Mouse (Mus musculus) layer of hippocampus, adult 8-10 months (tissue): Measurements from ENCODE around the gene Dpysl5. TPM values are rescaled to one million over a fixed set of nuclear protein-coding genes. Genes with fewer than 3 reads are reported as not detected.

Experiments
- DNase-seq, 2 experiments: peaks; one replicate each; pipeline ENCODE4 v3.0.0; 2022; ENCODE audit warnings: low spot score in 2 of 2
- total RNA-seq, 4 experiments: library from RNA; stranded (reverse); gene quantifications; 2 replicates each; pipeline ENCODE4 v1.2.4; 2022

Gene Dpysl5
- total RNA-seq, 4 experiments from 2014 or later = 23.6 to 33.6 (median 30.8) TPM

DNA sequence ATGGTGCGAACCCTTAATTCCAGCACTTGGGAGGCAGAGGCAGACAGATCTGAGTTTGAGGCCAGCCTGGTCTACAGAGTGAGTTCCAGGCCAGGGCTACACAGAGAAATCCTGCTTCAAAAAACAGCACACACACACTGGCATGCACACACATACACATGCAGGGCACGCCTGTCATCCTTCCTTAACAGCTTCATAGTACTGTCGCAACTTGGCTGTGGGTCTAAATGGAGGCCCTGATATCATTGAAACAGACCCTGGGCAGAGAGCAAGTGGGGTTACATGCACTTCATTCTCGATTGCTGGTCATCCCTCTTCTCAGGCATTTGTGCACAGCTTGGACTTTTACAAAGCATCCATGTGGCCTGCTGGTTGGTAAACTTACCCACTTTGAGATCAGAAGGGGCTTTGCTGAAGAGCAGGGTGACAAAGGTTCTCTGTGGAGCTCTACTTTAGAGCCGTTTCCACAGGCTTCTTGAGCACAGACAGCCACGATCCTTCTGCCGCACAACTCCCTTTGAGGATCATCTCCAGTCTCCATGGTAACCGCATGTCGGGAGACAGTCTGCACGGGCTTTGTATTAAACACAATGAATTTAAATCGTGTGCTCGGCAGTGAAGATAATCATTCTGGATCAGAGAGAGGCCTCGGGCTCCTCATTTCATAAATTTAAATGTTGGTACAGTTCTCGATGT lies 51.6 kb downstream of the Dpysl5 start:
- DNase-seq = peak; percentile 54 to 60

DNA sequence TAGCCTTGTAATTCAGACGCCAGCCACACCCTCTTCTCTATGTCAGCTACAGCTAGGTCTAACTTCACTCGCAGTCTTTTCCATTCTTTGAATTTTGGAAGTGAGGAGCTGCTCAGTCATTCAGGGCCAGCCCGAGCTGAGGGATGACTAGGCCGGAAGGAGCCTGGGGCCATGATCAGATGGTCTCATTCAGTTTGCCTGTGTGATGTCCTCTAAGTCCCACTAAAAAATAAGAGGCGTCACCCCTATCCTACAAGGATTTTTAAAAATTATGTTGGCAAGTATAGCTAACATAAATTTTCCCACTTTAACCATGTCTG lies 52.1 kb downstream of the Dpysl5 start:
- DNase-seq = no peak

DNA sequence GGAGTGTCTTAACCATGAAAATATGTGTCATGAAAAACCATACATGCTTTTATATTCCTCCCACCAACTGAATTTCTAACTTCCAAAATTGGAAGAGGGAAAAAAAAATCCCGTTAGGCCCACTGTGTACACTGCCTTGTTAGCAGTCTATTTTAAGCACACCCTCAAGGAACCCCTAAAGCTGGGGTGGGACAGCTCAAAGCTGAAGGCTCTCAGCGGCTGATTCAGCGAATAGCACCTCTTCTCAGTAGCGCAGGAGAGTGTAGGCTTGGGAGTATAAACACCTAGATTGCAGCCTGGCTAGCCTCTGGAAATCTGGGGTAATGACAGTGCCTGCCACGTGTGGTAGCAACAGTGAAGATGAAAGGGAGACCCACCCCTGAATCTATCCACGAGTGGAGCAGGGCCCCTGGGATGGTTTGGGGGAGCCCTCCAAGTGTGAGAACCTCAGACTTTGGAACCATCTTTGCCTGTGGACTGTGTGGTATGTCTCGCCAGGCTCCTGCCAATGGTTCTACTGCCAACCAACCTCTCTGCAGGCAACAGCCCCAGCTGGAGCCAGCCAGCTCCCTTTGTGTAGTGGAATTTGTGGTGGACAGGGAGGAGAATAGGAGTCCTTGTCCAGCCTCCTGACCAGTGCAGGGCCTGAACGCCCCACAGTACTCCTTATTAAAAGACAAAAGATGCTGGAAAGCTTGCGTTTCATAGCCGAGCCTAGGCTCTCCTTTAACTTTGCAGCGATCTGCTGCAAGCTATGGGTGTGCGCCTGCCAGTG lies 54.4 kb downstream of the Dpysl5 start:
- no peak for DNase-seq

DNA sequence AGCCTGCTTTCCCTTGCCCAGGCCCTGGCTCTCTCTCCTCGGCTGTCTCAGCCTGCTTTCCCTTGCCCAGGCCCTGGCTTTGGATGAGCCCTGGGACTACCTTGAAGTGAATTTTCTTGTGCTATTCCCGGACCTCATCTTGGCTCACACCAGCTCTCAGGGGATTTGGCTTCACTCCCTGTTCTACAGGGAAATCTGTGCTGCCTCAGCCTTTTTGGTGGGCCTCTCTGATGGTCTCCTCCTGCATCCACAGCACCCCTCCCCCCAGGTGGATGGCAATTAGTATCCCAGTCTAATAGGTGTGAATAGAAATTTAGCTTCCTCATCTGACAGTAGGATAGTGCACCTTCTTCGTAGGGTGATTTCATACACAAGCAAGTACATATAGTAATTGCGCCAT lies 56.7 kb downstream of the Dpysl5 start:
- DNase-seq = no peak

DNA sequence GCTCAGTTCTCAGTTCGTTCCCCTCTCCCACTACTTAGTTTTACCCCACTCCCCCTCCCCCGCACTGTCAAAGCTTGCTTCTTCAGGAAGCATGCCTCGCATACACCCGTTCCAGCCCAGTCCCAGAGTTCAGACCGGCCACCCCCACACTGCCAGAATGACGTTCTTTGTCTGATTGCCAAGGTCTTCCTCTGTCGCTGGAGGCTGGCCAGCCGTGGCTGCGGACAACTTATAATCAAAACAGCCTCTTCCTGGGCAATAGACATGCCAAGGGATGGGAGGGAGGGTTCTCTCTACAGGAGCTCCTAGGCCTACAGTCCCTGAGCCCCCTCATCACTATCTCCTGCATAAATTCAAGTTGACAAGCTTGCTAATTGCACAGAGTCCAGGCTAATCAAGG lies 57.2 kb downstream of the Dpysl5 start:
- no peak for DNase-seq

DNA sequence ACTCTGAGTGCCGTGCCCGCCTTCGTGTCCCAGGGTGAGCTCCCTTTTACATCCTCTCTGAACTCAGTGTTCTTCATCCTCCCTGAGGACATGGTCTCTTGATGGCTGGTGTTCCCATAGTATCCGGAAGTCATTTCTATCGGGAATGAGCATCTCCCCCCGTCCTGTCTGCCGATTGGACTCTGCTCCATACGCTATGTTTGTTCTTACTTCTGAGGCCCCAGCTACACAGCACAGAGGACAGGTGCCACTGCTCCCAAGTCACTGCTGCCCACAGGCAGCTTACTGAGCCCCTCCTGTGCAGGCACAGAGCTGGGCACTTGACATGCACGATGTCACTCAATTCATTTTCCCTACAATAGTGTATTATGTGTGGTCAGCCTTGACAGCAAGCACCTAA lies 57.7 kb downstream of the Dpysl5 start:
- no peak for DNase-seq

DNA sequence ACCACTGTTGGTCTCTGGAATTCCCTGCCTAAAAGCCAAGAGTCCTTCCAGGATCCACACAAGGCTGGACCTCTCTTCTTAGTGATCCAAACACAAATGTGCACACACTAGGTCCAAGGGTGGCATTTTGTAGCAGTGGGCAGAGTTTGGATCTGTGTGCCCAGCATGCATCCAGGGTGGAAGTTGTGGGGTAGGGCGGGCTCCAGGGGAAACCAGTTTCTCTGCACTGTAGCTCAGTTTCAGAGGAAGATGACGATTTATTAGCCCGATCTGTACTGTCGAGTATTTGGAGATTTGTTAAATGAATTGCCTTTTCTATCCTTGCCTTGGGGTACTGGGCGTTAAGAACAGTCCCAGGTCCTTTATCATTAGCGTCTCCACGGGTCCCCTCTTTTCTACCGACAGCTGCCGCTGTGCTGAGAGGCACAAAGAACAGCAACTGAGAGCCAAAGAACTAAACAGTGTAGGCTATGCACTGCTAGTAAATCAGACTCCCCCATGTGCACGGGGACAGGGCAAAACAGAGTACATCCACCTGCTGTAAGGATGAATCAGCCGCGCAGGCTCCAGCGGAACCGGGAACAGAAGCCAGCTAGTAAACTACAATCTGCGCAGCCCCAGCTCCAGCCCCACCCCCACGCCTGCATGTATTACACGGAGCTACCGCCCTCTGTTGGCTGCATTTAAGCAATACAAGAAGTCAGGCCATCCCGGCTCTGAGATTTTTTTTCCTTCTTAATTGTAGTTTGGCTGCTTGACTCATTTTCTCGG lies 63.4 kb downstream of the Dpysl5 start:
- DNase-seq = peak; percentile 90 to 95

DNA sequence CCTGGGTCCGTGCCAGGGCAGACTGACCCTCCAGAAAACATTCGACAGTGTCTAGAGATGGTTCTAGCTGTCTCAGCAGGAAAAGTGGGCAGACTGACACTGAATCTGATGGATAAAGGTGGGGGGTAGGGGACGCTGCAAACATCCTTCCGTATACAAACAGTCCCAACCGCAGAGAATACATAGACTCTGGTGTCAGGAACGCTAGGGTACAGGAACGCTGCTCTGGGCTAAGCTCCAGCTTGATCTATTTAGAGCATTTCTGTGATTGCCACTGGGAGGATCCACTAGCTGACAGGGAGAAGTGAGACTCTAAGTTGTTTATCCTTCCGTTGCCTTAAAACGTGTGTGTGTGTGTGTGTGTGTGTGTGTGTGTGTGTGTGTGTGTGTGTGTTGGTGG lies 69.3 kb downstream of the Dpysl5 start:
- no peak for DNase-seq

DNA sequence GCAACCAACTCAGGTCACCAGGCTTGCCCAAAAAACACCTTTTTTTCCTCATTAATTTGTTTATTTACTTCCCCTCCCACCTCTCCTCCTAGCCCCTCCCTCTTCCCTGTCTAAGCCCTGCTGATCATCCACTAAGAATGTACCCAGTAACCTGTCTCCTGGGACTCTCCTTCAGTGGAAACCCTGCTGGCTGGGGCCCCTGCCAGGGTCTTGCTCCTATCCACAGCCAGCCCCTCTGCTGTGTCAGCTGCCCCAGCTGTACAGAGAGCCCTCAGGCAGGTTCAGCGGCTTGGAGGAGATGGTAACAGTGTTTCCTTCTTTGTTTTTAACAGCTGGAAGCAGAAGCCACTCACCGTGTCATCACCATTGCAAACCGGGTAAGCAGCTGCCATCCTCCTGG lies 69.8 kb downstream of the Dpysl5 start:
- no peak for DNase-seq

DNA sequence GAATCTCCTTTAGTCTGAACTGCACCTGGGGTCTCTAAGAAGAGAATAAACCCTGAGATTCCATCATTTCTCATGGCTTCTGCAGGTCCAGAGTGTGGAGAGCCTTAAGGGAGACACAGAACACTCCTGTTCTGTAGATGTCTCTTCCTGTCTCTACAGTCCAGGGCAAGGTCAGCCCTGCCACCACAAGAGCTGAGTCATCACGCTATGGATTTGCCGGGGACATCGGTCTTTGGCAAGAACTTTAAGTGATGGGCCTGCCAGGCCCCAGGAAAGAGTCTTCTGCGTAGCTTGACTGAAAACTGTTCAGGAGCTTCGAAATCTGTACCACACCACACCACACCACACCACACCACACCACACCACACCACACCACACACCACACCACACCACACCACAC lies 76.0 kb downstream of the Dpysl5 start:
- no peak for DNase-seq

DNA sequence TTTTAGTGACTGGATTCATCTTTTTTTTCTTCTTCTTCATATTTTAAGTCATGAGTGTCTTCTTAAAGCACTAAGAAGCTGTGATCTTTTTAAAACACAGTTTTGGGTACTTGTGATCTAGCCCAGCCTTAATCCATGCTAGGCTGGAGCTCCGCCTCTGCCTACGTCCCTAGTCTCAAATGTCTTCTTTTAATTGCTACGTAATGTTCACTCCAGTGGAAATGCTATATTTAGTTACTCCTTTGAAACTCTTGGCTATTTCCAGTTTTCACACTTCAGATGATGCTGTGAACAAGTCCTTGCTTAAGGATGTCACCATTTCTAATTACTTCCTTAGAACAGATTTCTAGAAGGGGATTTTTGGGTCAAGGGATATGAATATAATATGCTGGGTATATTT lies 78.7 kb downstream of the Dpysl5 start:
- DNase-seq = no peak

DNA sequence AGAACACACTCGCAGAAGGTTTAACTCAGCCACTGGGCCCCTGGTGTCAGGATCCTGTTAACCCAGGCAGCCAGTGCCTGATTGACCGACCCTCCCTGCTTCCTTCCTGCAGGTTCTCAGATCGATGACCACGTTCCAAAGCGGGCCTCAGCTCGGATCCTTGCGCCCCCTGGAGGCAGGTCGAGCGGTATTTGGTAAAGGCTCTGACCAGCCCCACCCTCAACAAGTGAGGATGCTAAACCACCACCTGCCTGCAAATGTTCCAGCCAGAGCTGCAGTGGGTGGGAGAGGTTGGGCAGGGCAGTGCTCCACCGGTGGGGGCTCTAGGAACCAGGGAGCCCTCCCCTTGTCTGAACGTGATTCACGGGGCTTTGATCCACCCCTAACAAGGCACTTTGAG lies 84.8 kb downstream of the Dpysl5 start:
- DNase-seq = peak in 1 of 2 experiments; percentile 75

DNA sequence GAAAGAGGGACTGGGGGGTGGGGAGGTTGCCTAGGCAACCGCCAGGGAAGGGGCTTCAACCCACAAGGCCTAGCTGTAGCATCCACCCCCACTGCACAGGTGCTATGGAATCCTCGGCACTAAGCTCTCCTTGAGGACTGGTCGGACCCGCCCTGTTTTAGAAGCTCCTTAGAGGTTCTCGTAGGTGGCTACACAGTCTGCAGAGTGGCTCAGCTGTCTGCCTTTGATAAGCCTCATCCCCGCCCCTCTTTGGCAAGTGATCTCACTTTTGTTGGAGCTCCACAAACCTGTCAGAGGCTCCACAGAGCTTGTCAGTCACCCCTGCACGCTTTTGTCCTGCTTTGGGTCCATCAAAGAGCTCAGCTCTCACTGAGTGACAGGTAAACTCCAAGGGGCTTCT lies 86.1 kb downstream of the Dpysl5 start:
- DNase-seq = no peak

DNA sequence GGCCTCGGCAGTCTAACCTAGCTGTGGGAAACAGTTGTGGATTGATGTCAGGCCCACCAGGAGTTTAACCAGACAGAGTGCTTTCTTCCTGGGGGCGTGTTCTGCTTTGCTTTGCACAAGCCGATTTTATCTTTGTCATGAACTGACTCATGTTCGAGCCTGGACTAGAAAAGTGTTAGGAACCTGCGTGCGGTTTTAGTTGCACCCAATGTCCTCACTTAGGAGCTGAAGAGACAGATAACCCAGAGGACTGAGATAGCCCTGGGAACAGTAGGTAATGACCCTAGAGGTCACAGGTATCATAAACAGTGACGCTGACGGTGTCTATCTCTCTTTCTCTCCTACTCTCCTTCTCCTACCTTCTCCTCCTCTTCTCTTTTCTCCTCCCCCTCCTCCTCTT lies 86.6 kb downstream of the Dpysl5 start:
- DNase-seq = no peak

DNA sequence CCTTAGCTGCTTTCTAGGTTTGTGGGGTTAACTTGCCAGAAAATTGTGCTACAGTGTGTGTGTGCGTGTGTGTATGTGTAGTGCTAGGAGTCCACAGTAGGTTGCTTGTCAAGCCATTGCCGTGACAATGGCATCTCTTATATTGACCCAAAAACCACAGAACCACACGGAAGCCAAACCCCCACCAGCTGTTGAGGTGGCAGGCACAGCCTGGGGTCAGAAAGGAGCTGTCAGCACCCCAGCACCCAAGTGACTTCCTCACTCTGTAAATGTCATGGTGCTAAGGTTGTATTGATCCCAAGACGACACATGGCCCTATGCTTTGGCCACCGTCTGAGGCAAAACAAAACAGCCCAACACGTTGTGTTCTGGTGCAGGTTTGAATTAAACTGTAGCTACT lies 87.6 kb downstream of the Dpysl5 start:
- no peak for DNase-seq

DNA sequence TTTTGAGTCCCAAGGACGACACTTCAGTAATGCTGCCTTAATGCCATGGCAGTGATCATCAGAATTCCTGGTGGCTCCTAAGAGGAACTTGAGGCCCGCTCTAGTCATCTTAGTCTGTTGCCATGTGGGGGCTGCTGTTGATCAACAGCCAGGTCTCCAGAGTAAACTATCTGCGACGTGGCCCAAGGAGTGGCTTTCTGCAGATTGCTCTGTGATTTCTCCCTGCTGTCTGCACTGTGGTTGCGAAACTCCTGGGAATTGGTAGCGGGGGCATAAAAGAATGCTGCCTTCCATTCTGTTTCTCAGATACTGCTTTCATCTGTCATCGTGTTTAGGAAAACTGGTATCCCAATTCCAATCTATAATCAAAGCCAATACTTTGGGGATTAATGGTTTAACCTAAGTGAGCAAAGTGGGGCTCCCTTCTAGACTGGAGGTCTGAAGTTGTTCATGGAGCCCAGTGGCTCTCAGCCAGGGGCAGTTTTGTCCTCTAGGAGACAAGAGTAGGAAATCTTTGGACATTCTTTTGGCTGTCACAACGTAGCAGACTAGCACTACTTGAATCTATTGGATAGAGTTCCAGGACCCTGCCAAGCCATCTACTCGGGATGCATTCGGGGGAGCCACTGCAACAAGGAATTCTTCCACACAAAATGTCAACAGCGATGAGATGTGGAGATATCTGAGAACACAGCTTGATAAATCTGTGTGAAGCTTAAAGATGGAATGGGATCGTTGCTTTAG lies 91.5 kb downstream of the Dpysl5 start:
- no peak for DNase-seq

DNA sequence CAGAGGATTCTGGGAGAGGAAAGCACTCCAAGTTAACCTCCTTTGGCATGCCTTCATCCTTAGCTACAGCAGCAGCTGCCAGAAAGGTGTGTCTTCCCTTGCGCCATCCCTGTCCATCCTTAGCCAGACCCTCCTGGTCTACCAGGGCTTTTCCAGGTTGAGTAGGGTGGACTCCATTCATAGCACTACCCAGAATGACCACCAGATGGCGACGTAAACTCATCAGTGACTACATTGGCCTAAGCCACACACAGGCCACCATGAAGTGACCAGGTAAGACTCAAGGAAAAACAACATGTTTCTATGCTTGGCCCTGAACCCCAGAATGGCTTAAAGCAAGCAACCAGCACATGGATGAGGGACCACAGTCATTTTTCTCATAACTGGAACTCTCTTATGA lies 94.7 kb downstream of the Dpysl5 start:
- DNase-seq = peak; percentile 63 to 91

DNA sequence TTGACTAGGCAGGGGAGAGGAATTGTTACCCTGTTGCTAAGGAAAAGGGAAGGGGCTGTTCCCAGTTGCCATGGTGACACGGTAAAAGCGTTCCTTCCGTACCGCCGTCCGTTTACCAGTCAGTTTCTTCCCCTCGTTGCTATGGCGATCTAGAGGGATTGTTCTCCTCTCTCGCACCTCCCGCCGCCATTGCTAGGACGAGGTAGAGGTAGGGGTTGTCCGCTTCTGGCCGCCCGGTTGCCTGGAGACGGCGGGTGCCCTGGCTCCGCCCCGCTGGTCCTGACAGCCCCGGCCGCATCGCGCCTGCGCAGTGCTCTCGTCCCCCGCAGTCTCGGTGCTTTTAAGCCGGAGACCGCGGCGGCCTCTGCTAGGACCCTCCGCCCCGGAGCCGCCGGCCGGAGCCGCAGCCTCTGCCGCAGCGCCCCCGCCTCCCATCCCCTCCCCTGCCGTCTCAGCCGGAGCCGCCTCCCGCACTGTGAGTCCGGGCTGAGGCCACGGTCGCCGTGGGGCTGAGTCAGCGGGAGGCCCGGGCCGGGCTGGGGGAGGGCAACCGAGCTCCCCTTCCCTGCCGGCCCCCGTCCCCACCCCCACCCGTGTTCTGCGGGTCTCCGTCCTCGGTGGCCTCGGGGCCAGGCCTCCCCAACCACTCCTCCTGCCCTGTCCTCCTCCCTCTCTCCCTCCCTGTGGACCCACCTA lies 103.2 kb downstream of the Dpysl5 start, which contains the start of gene Mapre3:
Gene Mapre3 (plus strand): TSS at position 218 of the 696 bp plus-strand sequence.
- peak; percentile 92 to 93 for DNase-seq

DNA sequence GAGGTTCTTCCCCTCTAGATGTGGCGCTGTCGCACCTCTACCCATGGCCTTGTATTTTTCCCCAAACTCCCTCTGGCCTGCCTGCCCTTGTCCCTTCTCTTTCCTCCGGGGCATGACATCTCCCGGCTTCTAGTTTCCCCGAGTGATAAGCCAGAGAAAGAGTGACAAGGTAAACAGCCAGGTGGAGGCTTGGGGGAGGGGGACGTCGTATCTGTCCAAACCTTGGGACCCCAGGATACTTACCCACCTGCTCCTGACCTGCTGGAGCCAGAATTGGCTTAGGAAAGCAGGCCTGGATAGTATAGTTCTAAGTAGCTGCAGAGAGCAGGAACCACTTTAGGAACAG lies 103.7 kb downstream of the Dpysl5 start:
- no peak for DNase-seq

DNA sequence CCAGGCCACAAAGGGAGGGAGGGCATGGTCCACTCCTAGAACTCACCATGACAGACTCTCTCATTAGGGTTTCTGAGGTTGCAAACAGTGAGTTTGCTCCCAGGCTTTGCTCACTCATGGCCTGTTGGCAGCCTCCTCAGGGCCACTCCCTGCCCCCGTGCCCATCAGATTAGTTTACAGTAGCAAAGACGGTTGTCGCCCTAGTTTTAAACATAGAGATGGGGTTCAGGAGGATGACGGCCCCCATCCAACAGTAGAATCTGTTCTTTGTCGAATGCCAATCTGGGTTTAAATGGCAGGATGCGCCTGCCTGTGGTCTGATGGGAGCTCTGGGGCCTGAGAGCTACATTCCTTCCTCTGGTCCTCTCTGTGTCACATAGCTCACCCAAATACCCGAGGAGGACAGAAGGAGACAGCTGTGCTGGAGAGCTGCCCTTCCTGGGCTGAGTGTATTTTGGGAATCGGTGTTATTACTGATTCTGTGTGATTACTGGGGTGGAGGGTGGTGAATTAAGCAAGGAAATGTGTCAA lies 105.0 kb downstream of the Dpysl5 start:
- DNase-seq = no peak

DNA sequence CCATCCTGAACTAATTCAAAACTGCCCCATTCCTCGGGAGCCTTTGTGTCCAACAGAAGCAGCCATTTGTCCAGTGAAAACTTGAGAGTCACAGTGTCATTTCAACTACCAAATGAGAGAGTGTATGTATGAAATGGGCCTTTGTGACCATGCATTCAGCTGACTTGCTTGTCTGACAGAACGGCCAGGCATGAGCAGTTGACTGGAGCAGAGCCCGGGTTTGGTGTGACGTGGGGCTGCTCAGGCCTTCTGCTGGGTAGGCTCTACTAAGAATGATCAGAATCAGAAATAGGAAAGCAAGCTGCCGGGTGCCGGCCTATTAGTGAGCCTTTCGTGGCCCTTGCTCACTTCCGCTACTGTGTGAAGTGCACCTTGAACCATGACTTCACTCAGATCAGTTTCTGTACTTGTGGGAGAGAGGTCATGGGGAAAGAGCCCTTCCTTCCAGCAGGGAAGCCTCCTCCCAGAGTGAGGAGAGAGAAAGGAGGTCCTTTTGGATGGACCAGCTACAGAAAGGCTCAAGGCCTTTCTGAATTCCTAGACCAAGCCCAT lies 107.5 kb downstream of the Dpysl5 start:
- peak; percentile 50 to 62 for DNase-seq
